Mouse (Mus musculus) cortical plate, adult 2 months (tissue): Measurements from ENCODE around the gene Gnb5.

Experiments used
- CTCF ChIP-seq: fragments of 200-500 bp; IDR thresholded peaks from 2 replicates; pipeline ENCODE4 v1.5.1; 2011; ENCODE audit warnings: mild to moderate bottlenecking, control low read depth, low read length; ENCODE audit not compliant: insufficient read depth; ENCODE audit errors: extremely low read depth
- POLR2A ChIP-seq: fragments of 200-500 bp; IDR thresholded peaks from 2 replicates; pipeline ENCODE4 v1.6.1; 2011; ENCODE audit warnings: mild to moderate bottlenecking, low read length, control low read depth; ENCODE audit not compliant: insufficient read depth; ENCODE audit errors: extremely low read depth

DNA sequence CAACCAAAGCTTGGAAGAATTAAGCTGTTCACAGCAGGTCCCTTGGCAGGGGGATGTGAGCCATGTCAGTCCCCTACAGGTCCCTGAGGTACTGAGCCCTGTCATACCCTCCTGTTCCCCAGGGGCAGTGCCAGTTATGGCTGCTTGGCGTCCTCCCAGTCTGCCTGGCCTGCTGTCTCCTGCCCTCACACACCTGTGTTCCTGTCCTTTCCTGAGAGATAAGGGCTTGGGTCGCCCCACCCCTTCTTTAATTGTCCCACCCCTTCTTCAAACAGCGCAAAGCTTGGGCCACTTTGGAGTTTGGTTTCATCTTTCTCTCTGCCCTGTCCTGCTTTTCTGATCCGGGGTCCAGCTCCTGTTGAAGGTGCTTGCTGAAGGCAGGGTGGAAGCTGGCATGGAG is 47.3 kb upstream of the Gnb5 start:
- TF ChIP-seq POLR2A: no peak
- TF ChIP-seq CTCF: no peak
